Mouse (Mus musculus) liver, postnatal 0 days (tissue): ENCODE data around the gene Fam228b. TPM values are rescaled to one million over a fixed set of nuclear protein-coding genes. Genes with fewer than 3 reads are reported as not detected.
"Not testable (repeated sequence)": the region's sequence is repeated elsewhere in the genome, so short reads cannot be mapped to it uniquely, and the experiment has no call there.

Experiments used
- ATAC-seq: fragments of 200-750 bp; cut with Nextera tagmentation; 2 replicates; pipeline ENCODE4 v1.8.0; 2017; ENCODE audit warnings: mild to moderate bottlenecking, moderate library complexity
- DNase-seq: peaks from one replicate; pipeline ENCODE4 v3.0.0-alpha.2; 2016
- H3K27ac ChIP-seq: fragments of 300-500 bp; sonication (generic); 2 replicates; pipeline ENCODE4 v1.5.1; 2014; ENCODE audit warnings: antibody characterized with exemption, moderate library complexity, mild to moderate bottlenecking, low read depth
- H3K27me3 ChIP-seq: fragments of 300-500 bp; sonication (generic); 2 replicates; pipeline ENCODE4 v1.6.1; 2014; ENCODE audit warnings: low read length, control low read depth, mixed read lengths; ENCODE audit not compliant: insufficient read depth
- H3K36me3 ChIP-seq: fragments of 300-500 bp; sonication (generic); replicated peaks from 2 replicates; pipeline ENCODE4 v1.6.1; 2014; ENCODE audit warnings: mild to moderate bottlenecking, control low read depth, low read length, moderate library complexity, mixed read lengths; ENCODE audit not compliant: insufficient read depth
- H3K4me1 ChIP-seq: fragments of 300-500 bp; sonication (generic); 2 replicates; pipeline ENCODE4 v1.6.1; 2014; ENCODE audit warnings: antibody characterized with exemption, mild to moderate bottlenecking, control low read depth; ENCODE audit not compliant: insufficient read depth
- H3K4me2 ChIP-seq: fragments of 300-500 bp; sonication (generic); 2 replicates; pipeline ENCODE4 v1.6.1; 2014; ENCODE audit warnings: low read depth, mild to moderate bottlenecking, low read length, moderate library complexity, mixed read lengths
- H3K4me3 ChIP-seq: fragments of 300-500 bp; sonication (generic); 2 replicates; pipeline ENCODE4 v1.5.1; 2014; ENCODE audit warnings: low read depth, low read length
- H3K9ac ChIP-seq: fragments of 300-500 bp; sonication (generic); replicated peaks from 2 replicates; pipeline ENCODE4 v1.6.1; 2014; ENCODE audit warnings: mild to moderate bottlenecking, moderate library complexity
- H3K9me3 ChIP-seq: fragments of 300-500 bp; sonication (generic); 2 replicates; pipeline ENCODE4 v1.6.1; 2016; ENCODE audit warnings: mild to moderate bottlenecking, control low read depth, low read length, mixed read lengths
- CTCF ChIP-seq: sonication (generic); IDR thresholded peaks from 2 replicates; pipeline ENCODE4 v1.5.1; 2016; ENCODE audit warnings: antibody characterized with exemption, low read depth
- EP300 ChIP-seq: IDR thresholded peaks from 2 replicates; pipeline ENCODE4 v1.6.1; 2016; ENCODE audit warnings: antibody characterized with exemption, low read depth, mild to moderate bottlenecking
- WGBS: fragments of 180-500 bp; shearing (Covaris S2); extraction: QIAGEN DNeasy Blood & Tissue Kit; methylation state at CpG from one replicate; pipeline ENCODE4 v1.1.7; 2014; ENCODE audit not compliant: insufficient replicate concordance; 5-methylcytosine and 5-hydroxymethylcytosine counted together
- polyA plus RNA-seq: library from polyadenylated mRNA; unstranded; fragments of >200 nt; fragmentation: Nextera tagmentation; extraction: Ambion mirVana; gene quantifications from 2 replicates; pipeline ENCODE4 v1.2.1, GENCODE M21; 2015

The Fam228b gene
- polyA plus RNA-seq, 1 experiment from 2014 or later = 0.68 TPM

DNA sequence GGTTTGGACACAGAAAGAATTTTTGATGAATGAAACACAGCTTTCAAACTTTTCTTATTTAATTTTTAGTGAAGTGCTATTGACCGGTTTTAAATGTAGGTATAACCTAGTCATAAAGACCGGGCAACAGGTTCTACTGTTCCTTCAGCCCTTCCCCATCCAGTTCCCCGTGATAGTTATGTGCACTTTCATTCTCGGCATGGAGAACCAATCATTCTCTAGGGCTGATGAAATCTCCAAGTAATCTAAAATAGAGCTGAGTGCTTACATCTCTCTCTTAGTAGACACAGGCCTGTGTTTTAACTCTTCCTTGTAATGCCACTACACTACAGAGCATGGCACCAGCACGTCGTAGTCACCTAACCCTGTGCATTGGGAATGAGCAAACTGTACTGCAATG, 8.7 kb upstream of the Fam228b start:
- no peak overlapping the region for H3K9ac ChIP-seq
- H3K36me3 ChIP-seq = no peaks in the 10 kb centered on the region
- H3K4me3 ChIP-seq = no peak overlapping the region
- H3K27ac ChIP-seq = no peak overlapping the region
- TF ChIP-seq EP300 (no peak), CTCF (no peak)
- no peak for ATAC-seq
- no peaks in the 10 kb centered on the region for H3K4me1 ChIP-seq
- 82% methylated on average over 6 of the region's 6 CpGs for whole genome bisulfite sequencing
- H3K4me2 ChIP-seq = no peak overlapping the region
- H3K27me3 ChIP-seq = no peaks in the 10 kb centered on the region
- DNase-seq = no peak
- H3K9me3 ChIP-seq = no peaks in the 10 kb centered on the region

DNA sequence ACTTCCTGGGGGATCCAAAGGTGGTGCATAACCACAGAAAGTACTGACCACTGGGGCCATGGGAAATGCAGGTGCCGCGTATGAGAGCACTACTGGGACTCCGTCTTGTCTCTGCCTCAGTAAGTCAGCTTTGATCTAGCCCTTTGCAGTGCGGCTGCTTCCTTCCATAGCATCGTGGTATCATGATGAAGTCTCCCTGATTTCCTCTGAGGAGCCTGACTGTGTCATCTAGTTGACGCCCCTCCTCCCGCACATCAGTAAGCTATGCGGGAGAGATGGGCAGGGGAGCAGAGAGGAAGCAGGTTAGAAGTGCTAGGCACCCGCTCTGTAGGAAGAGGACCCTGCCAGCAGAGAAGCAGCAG, 6.5 kb upstream of the Fam228b start:
- WGBS = 44% methylated on average over 9 of the region's 9 CpGs
- H3K27ac ChIP-seq = no peak overlapping the region

GRCm38 (mm10) chr12:4774895-4775587, 6.0 kb upstream of the Fam228b start:
- DNase-seq = no peak
- ATAC-seq = peak; percentile 91
- H3K4me2 ChIP-seq = 0 out of 2 replicates have a peak overlapping the region, but pooled peaks have one; percentile 13

More for the DNA sequence above, 6.5 kb upstream of the Fam228b start:
- TF ChIP-seq EP300 (no peak), CTCF (no peak)
- peak; percentile 19; the same call in 1 of the 2 replicates for ATAC-seq
- Histone ChIP-seq H3K9ac (no peak overlapping the region), H3K4me3 (no peak overlapping the region), H3K36me3 (no peaks in the 10 kb centered on the region), H3K9me3 (no peaks in the 10 kb centered on the region), H3K27me3 (no peaks in the 10 kb centered on the region), H3K4me2 (0 out of 2 replicates have a peak overlapping the region, but pooled peaks have one; percentile 13), H3K4me1 (no peaks in the 10 kb centered on the region)
- no peak for DNase-seq

DNA sequence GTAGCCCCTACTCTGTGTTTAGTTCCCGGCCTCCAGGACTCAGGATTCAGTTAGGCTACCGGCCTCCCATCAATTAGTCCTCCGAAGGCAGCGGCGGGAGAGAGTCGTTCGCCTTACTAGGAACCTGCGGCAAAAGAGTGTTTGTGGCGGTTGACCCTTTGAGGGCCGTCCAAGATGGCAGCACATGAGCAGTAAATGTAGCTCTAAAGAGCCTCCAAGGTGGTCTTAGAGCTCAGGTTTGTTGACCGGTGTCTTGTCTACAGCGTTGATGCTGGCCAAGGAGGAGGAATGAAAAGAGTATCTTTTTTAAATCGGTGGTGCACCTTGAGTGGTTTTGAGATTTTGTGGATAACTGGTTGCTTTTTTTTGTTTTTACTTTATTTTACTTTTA, 261 bp upstream of the Fam228b start:
- no peak overlapping the region for H3K27ac ChIP-seq

More at GRCm38 (mm10) chr12:4774895-4775587, 6.0 kb upstream of the Fam228b start:
- no peaks in the 10 kb centered on the region for H3K9me3 ChIP-seq
- no peaks in the 10 kb centered on the region for H3K27me3 ChIP-seq
- H3K36me3 ChIP-seq = no peaks in the 10 kb centered on the region
- no peak overlapping the region for H3K4me3 ChIP-seq
- TF ChIP-seq EP300 (no peak), CTCF (no peak)
- H3K27ac ChIP-seq = no peak overlapping the region
- no peak overlapping the region for H3K9ac ChIP-seq
- no peaks in the 10 kb centered on the region for H3K4me1 ChIP-seq
- WGBS = 55% methylated on average over 8 of the region's 8 CpGs

GRCm38 (mm10) chr12:4757060-4757459, 12.0 kb downstream of the Fam228b start:
- Histone ChIP-seq H3K4me3 (no peak overlapping the region), H3K9me3 (no peaks in the 10 kb centered on the region), H3K27me3 (no peaks in the 10 kb centered on the region), H3K27ac (no peak overlapping the region), H3K9ac (no peak overlapping the region), H3K4me1 (no peaks in the 10 kb centered on the region), H3K36me3 (no peaks in the 10 kb centered on the region), H3K4me2 (no peak overlapping the region)
- TF ChIP-seq EP300 (no peak), CTCF (no peak)
- no peak for ATAC-seq
- 83% methylated on average over 1 of the region's 1 CpGs for WGBS
- DNase-seq = no peak

More for the DNA sequence above, 261 bp upstream of the Fam228b start:
- Histone ChIP-seq H3K27me3 (no peaks in the 10 kb centered on the region), H3K4me1 (peaks cover 5% of the 10 kb centered on the region), H3K4me2 (peak overlapping the region; percentile 69), H3K9ac (peak overlapping the region; percentile 77), H3K9me3 (no peaks in the 10 kb centered on the region), H3K36me3 (no peaks in the 10 kb centered on the region), H3K4me3 (peak overlapping the region; percentile 68)
- 16% methylated on average over 13 of the region's 13 CpGs for WGBS
- no peak for TF ChIP-seq EP300
- TF ChIP-seq CTCF = no peak
- DNase-seq = no peak
- ATAC-seq = peak; percentile 16

DNA sequence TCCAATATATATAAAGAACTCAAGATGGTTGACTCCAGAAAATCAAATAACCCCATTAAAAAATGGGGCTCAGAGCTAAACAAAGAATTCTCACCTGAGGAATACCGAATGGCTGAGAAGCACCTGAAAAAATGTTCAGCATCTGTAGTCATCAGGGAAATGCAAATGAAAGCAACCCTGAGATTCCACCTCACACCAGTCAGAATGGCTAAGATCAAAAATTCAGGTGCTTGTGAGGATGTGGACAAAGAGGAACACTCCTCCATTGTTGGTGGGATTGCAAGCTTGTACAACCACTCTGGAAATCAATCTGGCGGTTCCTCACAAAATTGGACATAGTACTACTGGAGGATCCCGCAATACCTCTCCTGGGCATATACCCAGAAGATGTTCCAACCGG, 14.6 kb downstream of the Fam228b start:
- H3K4me1 ChIP-seq, H3K27ac ChIP-seq, H3K4me2 ChIP-seq, H3K4me3 ChIP-seq, H3K27me3 ChIP-seq, ATAC-seq, H3K36me3 ChIP-seq, H3K9ac ChIP-seq, H3K9me3 ChIP-seq, DNase-seq: not testable (repeated sequence)
- 85% methylated on average over 4 of the region's 4 CpGs for WGBS
